Mouse (Mus musculus) forebrain, embryonic 16.5 days (tissue): ENCODE data around the gene Kif1bp. TPM values are rescaled to one million over a fixed set of nuclear protein-coding genes. Genes with fewer than 3 reads are reported as not detected.
A peak's percentile ranks its signal among the peaks of the same experiment; 100 is the strongest.
"Not testable (repeated sequence)": the region's sequence is repeated elsewhere in the genome, so short reads cannot be mapped to it uniquely, and the experiment has no call there.

Experiments used
- ATAC-seq: fragments of 200-750 bp; cut with Nextera tagmentation; 2 replicates; pipeline ENCODE4 v1.8.0; 2017; ENCODE audit warnings: mild to moderate bottlenecking, moderate library complexity
- H3K27ac ChIP-seq: fragments of 300-500 bp; sonication (generic); 2 replicates; pipeline ENCODE4 v1.5.1; 2014; ENCODE audit warnings: low read length, control low read depth
- H3K27me3 ChIP-seq: fragments of 300-500 bp; sonication (generic); replicated peaks from 2 replicates; pipeline ENCODE4 v1.6.1; 2014; ENCODE audit warnings: low read length; ENCODE audit not compliant: control insufficient read depth, insufficient read depth
- H3K36me3 ChIP-seq: fragments of 300-500 bp; sonication (generic); 2 replicates; pipeline ENCODE4 v1.6.1; 2014; ENCODE audit not compliant: control insufficient read depth, insufficient read depth
- H3K4me1 ChIP-seq: fragments of 300-500 bp; sonication (generic); replicated peaks from 2 replicates; pipeline ENCODE4 v1.6.1; 2014; ENCODE audit warnings: low read length; ENCODE audit not compliant: control insufficient read depth, insufficient read depth
- H3K4me2 ChIP-seq: fragments of 300-500 bp; sonication (generic); 2 replicates; pipeline ENCODE4 v1.6.1; 2014; ENCODE audit warnings: mild to moderate bottlenecking, low read length, control low read depth
- H3K4me3 ChIP-seq: fragments of 300-500 bp; sonication (generic); replicated peaks from 2 replicates; pipeline ENCODE4 v1.5.1; 2014; ENCODE audit warnings: mild to moderate bottlenecking, low read length, control low read depth
- H3K9ac ChIP-seq: fragments of 300-500 bp; sonication (generic); replicated peaks from 2 replicates; pipeline ENCODE4 v1.6.1; 2014; ENCODE audit warnings: low read depth, low read length, control low read depth
- H3K9me3 ChIP-seq: fragments of 300-500 bp; sonication (generic); 2 replicates; pipeline ENCODE4 v1.6.1; 2016; ENCODE audit warnings: low read length; ENCODE audit not compliant: control insufficient read depth
- WGBS: fragments of 180-500 bp; shearing (Covaris S2); extraction: QIAGEN DNeasy Blood & Tissue Kit; methylation state at CpG from one replicate; pipeline ENCODE4 v1.1.7; 2014; 5-methylcytosine and 5-hydroxymethylcytosine counted together
- polyA plus RNA-seq: library from polyadenylated mRNA; unstranded; fragments of >200 nt; fragmentation: Nextera tagmentation; extraction: Ambion mirVana; gene quantifications from 2 replicates; pipeline ENCODE4 v1.2.1, GENCODE M21; 2015

Kif1bp gene
- 71.4 and 71.8 TPM in 2 replicates for polyA plus RNA-seq

- peak within 1 kb of the TSS; percentile 89 for H3K27ac ChIP-seq
- peak; percentile 100 for ATAC-seq
- H3K36me3 ChIP-seq = peaks cover 24% of the 10 kb centered on the region
- 4% methylated on average over 33 of the region's 33 CpGs for WGBS
- H3K4me2 ChIP-seq = peak within 1 kb of the TSS; percentile 73
- no peaks in the 10 kb centered on the region for H3K9me3 ChIP-seq
- peaks cover 18% of the 10 kb centered on the region for H3K4me1 ChIP-seq
- H3K9ac ChIP-seq = peak within 1 kb of the TSS; percentile 92
- peak within 1 kb of the TSS; percentile 92 for H3K4me3 ChIP-seq
- no peaks in the 10 kb centered on the region for H3K27me3 ChIP-seq
Observed at GRCm38 (mm10) chr10:62578338-62579100, at the start of gene Kif1bp. TSS of gene Kif1bp (minus strand) at chr10:62578457.

- WGBS = 86% methylated on average over 3 of the region's 3 CpGs
- Histone ChIP-seq H3K4me2 (no peak overlapping the region), H3K4me1 (peaks cover 14% of the 10 kb centered on the region), H3K27me3 (no peaks in the 10 kb centered on the region), H3K9ac (no peak overlapping the region), H3K27ac (no peak overlapping the region), H3K36me3 (no peaks in the 10 kb centered on the region), H3K9me3 (no peaks in the 10 kb centered on the region), H3K4me3 (no peak overlapping the region)
- no peak for ATAC-seq
Observed at GRCm38 (mm10) chr10:62604161-62604560, 25.9 kb upstream of the Kif1bp start.

DNA sequence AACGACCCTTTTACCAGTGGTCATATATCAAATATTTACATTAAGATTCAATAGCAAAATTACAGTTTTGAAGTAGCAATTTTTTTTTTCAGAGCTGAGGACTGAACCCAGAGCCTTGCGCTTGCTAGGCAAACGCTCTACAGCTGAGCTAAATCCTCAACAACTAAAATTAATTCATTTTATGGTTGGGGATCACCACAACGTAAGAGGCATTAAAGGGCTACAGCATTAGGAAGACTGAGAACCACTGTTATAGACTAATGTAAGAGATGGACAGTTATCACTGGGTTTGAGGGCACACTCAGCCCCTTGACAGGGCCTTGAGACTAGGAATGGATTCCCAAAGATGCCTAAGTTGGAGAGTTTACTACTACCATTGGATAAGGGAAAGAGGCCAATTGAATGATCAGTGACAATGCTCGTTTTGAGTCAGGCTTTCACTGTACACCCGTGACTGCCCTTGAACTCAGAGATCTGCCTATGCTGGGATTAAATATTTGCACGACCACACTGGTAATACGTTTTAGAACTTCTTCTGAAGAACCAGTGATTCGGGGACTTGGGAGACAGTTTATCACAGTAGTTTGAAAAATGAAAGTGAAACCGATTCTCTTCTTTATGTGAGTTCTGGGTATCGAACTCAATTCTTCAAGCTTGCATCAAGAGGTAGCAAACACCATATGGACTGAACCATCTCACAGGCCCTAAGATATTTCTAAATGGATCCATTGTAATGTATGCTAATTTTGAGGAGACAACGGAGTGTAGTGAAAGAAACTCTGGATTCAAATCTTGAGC lies 25.2 kb upstream of the Kif1bp start:
- no peak for ATAC-seq
- WGBS = 89% methylated on average over 12 of the region's 12 CpGs

DNA sequence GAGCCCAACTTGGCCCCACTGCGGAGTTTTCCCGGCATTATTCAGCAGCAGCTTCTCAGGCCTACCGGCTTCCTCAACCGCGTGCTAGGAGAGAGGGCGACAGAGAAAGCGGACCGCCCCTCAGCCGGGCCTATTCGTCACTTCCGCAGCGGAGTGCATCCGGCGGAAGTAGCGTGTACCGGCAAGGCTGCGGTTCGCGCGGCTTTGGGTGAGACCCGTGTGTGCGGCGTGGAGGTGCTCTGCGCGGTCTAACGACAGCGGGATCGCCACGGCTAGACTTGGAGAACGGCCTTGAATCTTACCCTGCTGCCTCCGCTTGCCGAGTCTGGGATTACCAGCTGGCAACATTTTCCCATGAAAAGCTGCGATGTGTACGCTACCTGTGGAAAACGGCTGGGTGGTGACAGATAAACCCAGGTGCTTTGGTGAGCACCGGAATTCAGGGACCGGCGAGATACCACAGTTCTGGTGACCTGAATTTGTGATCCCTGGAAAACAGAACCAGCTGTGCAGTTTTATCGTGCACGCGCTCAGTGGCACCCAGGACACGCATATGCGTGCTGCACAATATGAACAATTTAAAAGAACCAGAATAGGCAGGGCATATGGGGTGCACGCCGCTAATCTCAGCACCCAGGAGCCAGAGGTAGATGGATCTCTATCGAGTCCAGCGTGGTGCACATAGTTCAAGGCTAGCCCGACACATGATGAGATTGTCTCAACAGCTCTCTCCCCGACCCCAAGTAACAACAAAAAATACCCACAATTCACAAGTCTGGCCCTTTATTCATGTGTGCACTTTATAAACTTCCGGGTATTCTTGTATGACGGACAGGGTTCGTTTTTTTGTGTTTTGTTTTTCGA lies 24.2 kb upstream of the Kif1bp start, which contains the start of gene Ddx21:
Gene Ddx21, minus strand, starts transcription at position 105 of the 864 bp plus-strand sequence.
- Histone ChIP-seq H3K27me3 (no peaks in the 10 kb centered on the region), H3K9me3 (no peaks in the 10 kb centered on the region), H3K27ac (peak within 1 kb of the TSS; percentile 77), H3K4me1 (peaks cover 14% of the 10 kb centered on the region), H3K4me2 (peak within 1 kb of the TSS; percentile 78), H3K4me3 (peak within 1 kb of the TSS; percentile 100), H3K9ac (peak within 1 kb of the TSS; percentile 85), H3K36me3 (peaks cover 9% of the 10 kb centered on the region; the same call in 1 of the 2 replicates)
- ATAC-seq = peak; percentile 100
- 5% methylated on average over 53 of the region's 53 CpGs for WGBS

More for the DNA sequence above, 25.2 kb upstream of the Kif1bp start:
- Histone ChIP-seq H3K9me3 (no peaks in the 10 kb centered on the region), H3K27me3 (no peaks in the 10 kb centered on the region), H3K36me3 (0 out of 2 replicates have a peak, but pooled peaks cover 2% of the 10 kb centered on the region), H3K9ac (no peak overlapping the region), H3K4me3 (no peak overlapping the region), H3K27ac (no peak overlapping the region), H3K4me2 (no peak overlapping the region), H3K4me1 (peaks cover 14% of the 10 kb centered on the region)

DNA sequence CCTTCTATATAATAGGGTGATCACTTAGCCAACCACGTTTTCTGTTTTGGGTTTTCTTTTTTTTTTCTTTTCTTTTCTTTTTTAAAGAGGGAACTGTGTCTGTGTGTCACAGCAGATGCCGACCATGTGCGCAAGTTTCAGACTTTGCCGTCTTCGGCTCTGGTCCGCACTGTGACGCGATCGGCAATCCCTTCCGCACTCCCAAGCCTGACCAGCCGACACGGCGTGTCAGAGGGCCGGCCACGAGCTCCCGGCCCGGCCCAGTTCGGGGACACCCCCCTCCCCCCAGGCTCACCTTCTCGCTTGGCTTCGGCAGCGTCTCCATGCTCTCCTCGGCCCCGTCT lies 23.5 kb upstream of the Kif1bp start:
- Histone ChIP-seq H3K27ac (peak overlapping the region; percentile 77), H3K9ac (peak overlapping the region; percentile 85), H3K4me1 (peaks cover 14% of the 10 kb centered on the region), H3K27me3 (no peaks in the 10 kb centered on the region), H3K4me3 (peak overlapping the region; percentile 100), H3K4me2 (peak overlapping the region; percentile 78), H3K9me3 (no peaks in the 10 kb centered on the region), H3K36me3 (peaks cover 10% of the 10 kb centered on the region; the same call in 1 of the 2 replicates)
- 0% methylated on average over 23 of the region's 23 CpGs for WGBS
- ATAC-seq = peak; percentile 72

DNA sequence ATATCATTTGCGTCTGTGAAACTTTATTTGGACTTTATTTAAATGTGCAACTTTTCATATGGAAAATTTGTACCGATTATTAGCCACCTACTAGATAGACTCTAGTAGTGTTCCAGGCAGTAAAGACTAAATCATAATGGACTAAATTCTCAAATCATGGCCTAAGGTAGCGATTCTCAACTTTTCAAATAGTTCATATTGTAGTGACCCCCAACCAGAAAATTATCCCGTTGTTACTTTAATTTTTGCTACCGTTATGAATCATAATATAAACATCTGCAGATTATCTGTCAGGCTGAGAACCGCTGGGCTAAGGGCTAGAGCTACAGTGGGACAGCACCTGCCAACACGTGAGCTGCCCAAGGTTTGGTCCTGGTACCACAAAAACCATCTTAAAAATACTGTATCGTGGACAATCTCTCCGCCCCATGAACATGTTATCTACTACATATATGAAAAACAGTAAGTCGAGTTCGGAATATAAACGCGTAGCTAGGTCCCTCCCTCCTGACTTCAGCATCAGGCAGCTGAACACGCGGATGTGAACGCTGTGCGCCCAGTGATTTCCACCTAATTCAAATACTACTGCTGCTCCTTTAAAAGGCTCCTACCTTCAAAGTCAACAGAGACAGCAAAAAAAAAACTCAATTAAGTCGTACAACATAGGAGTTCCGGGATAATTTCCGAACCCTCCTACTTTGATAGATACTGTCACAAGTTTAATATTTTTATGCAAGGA lies 23.0 kb upstream of the Kif1bp start:
- Histone ChIP-seq H3K9ac (peak overlapping the region; percentile 85), H3K27me3 (no peaks in the 10 kb centered on the region), H3K4me1 (peaks cover 14% of the 10 kb centered on the region), H3K4me2 (peak overlapping the region; percentile 78), H3K9me3 (no peaks in the 10 kb centered on the region), H3K4me3 (peak overlapping the region; percentile 100), H3K27ac (no peak overlapping the region), H3K36me3 (peaks cover 11% of the 10 kb centered on the region; the same call in 1 of the 2 replicates)
- WGBS = 13% methylated on average over 20 of the region's 20 CpGs
- no peak for ATAC-seq

DNA sequence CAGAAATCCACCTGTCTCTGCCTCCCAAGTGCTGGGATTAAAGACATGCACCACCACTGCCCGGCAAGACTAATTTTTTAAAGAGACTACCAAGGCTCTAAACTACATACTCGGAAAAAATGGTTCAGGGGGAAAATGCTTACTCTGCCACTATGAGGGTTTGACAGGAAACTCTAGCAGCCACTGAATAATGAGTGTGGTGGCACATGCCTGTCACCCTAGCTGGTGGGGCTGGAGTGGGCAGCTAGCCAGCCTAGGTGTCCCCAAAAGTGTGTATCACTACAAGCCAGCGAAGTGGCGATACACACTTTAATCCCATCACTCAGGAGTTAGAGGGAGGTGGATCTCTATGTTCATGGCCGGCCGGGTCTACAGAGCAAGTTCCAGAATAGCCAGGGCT lies 21.8 kb upstream of the Kif1bp start:
- no peak for ATAC-seq
- no peak overlapping the region for H3K4me3 ChIP-seq
- WGBS = 90% methylated on average over 6 of the region's 6 CpGs
- H3K36me3 ChIP-seq = peaks cover 11% of the 10 kb centered on the region; the same call in 1 of the 2 replicates
- H3K4me1 ChIP-seq = peaks cover 14% of the 10 kb centered on the region
- H3K27me3 ChIP-seq = no peaks in the 10 kb centered on the region
- no peak overlapping the region for H3K9ac ChIP-seq
- H3K4me2 ChIP-seq = no peak overlapping the region
- H3K9me3 ChIP-seq = no peaks in the 10 kb centered on the region
- H3K27ac ChIP-seq = no peak overlapping the region

- H3K4me1 ChIP-seq = peaks cover 14% of the 10 kb centered on the region
- H3K9ac ChIP-seq, H3K27me3 ChIP-seq, H3K4me3 ChIP-seq, H3K9me3 ChIP-seq, H3K27ac ChIP-seq, H3K4me2 ChIP-seq, ATAC-seq: not testable (repeated sequence)
- H3K36me3 ChIP-seq = peaks cover 16% of the 10 kb centered on the region; the same call in 1 of the 2 replicates
- WGBS = 93% methylated on average over 3 of the region's 3 CpGs
Observed at GRCm38 (mm10) chr10:62599311-62599710, 21.1 kb upstream of the Kif1bp start.
